In the genomic region with DNA sequence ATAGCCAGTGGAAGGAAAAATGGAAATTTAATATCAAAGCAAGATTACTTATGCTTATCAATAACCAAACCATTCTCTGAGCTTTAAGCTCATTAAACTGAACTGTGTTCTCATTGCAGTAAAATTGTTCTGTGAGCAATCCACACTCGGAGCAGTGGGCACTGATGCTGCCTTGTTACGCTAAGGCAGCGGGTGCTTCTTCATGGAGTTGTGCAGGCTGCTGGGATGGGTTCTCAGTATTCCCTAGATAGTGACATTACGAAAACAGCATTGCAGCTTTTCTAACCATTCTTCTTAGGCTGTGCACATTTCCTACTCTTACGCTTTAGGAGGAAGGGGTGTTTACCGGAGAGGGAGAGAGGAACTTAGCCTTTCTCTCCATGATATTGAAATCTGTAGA, we compare ENCODE assay signal across 26 mouse cellular contexts.
A peak's percentile ranks its signal among the peaks of the same experiment; 100 is the strongest.
DNase-seq lines count a peak whose midpoint lies in the region; ATAC-seq and TF ChIP-seq lines count a peak whose summit lies in the region.
"Had no signal": no experiment of that assay in that cellular context is flagged by ENCODE, and none has a peak within 500 bp of the region (broad histone marks: within the 10 kb centered on the region; RNA-seq: fewer than 3 reads in every experiment).

No protein-coding gene starts in this region.

- H3K79me2 ChIP-seq in heart, adult 2 months (replicated peaks; ENCODE audit: control insufficient read depth, insufficient read depth, low read length) = no peaks in the 10 kb centered on the region

- TF ChIP-seq EP300 in heart, adult 2 months (IDR thresholded peaks at IDR 0.05; ENCODE audit: insufficient read depth, low read depth, low read length) = no peak

- H3K9me3 ChIP-seq in forebrain, embryonic 10.5 days = no peaks in the 10 kb centered on the region
- no peaks in the 10 kb centered on the region for H3K9me3 ChIP-seq in forebrain, postnatal 0 days (ENCODE audit: low read length)
- no peaks in the 10 kb centered on the region for H3K9me3 ChIP-seq in forebrain, embryonic 12.5 days
- H3K9me3 ChIP-seq in limb, embryonic 10.5 days (replicated peaks) = no peaks in the 10 kb centered on the region
- H3K9me3 ChIP-seq in midbrain, embryonic 16.5 days (replicated peaks; ENCODE audit: control insufficient read depth, low read length, poor library complexity, severe bottlenecking) = no peaks in the 10 kb centered on the region
- H3K9me3 ChIP-seq: heart, embryonic 10.5 days; heart, embryonic 15.5 days; intestine, embryonic 15.5 days; lung, embryonic 15.5 days; stomach, embryonic 15.5 days had no signal

- no peak overlapping the region for H3K4me3 ChIP-seq in forebrain, embryonic 10.5 days
- no peak overlapping the region for H3K4me3 ChIP-seq in forebrain, postnatal 0 days (ENCODE audit: low read depth, low read length)
- no peak overlapping the region for H3K4me3 ChIP-seq in forebrain, embryonic 12.5 days (replicated peaks)
- peak overlapping the region; percentile 26 for H3K4me3 ChIP-seq in limb, embryonic 10.5 days
- no peak overlapping the region for H3K4me3 ChIP-seq in midbrain, embryonic 16.5 days (ENCODE audit: low read depth, low read length)
- no peak overlapping the region for H3K4me3 ChIP-seq in heart, adult 2 months
- H3K4me3 ChIP-seq: erythroblast, embryonic 14.5 days; heart, embryonic 10.5 days; heart, embryonic 15.5 days; intestine, embryonic 15.5 days; layer of hippocampus, adult 2 months; lung, embryonic 15.5 days; stomach, embryonic 15.5 days had no signal

- no peaks in the 10 kb centered on the region for H3K36me3 ChIP-seq in forebrain, embryonic 10.5 days (replicated peaks)
- H3K36me3 ChIP-seq in forebrain, postnatal 0 days (ENCODE audit: insufficient read depth) = no peaks in the 10 kb centered on the region
- H3K36me3 ChIP-seq in forebrain, embryonic 12.5 days (replicated peaks) = no peaks in the 10 kb centered on the region
- peaks cover 4% of the 10 kb centered on the region; the same call in 1 of the 2 replicates for H3K36me3 ChIP-seq in limb, embryonic 10.5 days
- H3K36me3 ChIP-seq in midbrain, embryonic 16.5 days (ENCODE audit: control insufficient read depth, insufficient read depth, low read length) = no peaks in the 10 kb centered on the region
- no peaks in the 10 kb centered on the region for H3K36me3 ChIP-seq in heart, adult 2 months (ENCODE audit: control insufficient read depth, insufficient read depth, low read length)
- H3K36me3 ChIP-seq: heart, embryonic 15.5 days; intestine, embryonic 15.5 days; lung, embryonic 15.5 days; stomach, embryonic 15.5 days had no signal

- TF ChIP-seq CTCF in forebrain, postnatal 0 days (IDR thresholded peaks at IDR 0.05; ENCODE audit: low read depth) = no peak
- no peak for TF ChIP-seq CTCF in heart, adult 2 months (IDR thresholded peaks at IDR 0.05)

- H3K4me2 ChIP-seq in forebrain, postnatal 0 days (ENCODE audit: low read depth) = no peak overlapping the region
- no peak overlapping the region for H3K4me2 ChIP-seq in forebrain, embryonic 12.5 days
- peak overlapping the region; percentile 21; the same call in 1 of the 2 replicates for H3K4me2 ChIP-seq in midbrain, embryonic 16.5 days (ENCODE audit: low read length)
- H3K4me2 ChIP-seq: heart, embryonic 15.5 days; intestine, embryonic 15.5 days; liver, embryonic 11.5 days; lung, embryonic 15.5 days; stomach, embryonic 15.5 days had no signal

- H3K27ac ChIP-seq in forebrain, embryonic 10.5 days = peak overlapping the region; percentile 71; the same call in 1 of the 2 replicates
- H3K27ac ChIP-seq in forebrain, postnatal 0 days (ENCODE audit: low read depth, low read length) = no peak overlapping the region
- H3K27ac ChIP-seq in forebrain, embryonic 12.5 days = peak overlapping the region; percentile 75
- peak overlapping the region; percentile 83 for H3K27ac ChIP-seq in limb, embryonic 10.5 days
- peak overlapping the region; percentile 50; the same call in 1 of the 2 replicates for H3K27ac ChIP-seq in midbrain, embryonic 16.5 days (ENCODE audit: low read length)
- no peak overlapping the region for H3K27ac ChIP-seq in heart, adult 2 months
- H3K27ac ChIP-seq: heart, embryonic 10.5 days; heart, embryonic 15.5 days; hindbrain, postnatal 0 days; intestine, embryonic 15.5 days; layer of hippocampus, adult 2 months; lung, embryonic 15.5 days; stomach, embryonic 15.5 days had no signal

- no peak overlapping the region for H3K9ac ChIP-seq in forebrain, postnatal 0 days
- H3K9ac ChIP-seq in forebrain, embryonic 12.5 days = no peak overlapping the region
- H3K9ac ChIP-seq in midbrain, embryonic 16.5 days (ENCODE audit: low read depth, low read length) = no peak overlapping the region
- H3K9ac ChIP-seq in heart, adult 2 months (ENCODE audit: low read depth, low read length) = no peak overlapping the region
- H3K9ac ChIP-seq: heart, embryonic 15.5 days; intestine, embryonic 15.5 days; lung, embryonic 15.5 days; stomach, embryonic 15.5 days had no signal

- WGBS in forebrain, embryonic 10.5 days = 85% methylated on average over 6 of the region's 6 CpGs
- whole genome bisulfite sequencing in forebrain, postnatal 0 days = 64% methylated on average over 6 of the region's 6 CpGs
- 69% methylated on average over 6 of the region's 6 CpGs for WGBS in forebrain, embryonic 12.5 days
- WGBS in limb, embryonic 10.5 days = 66% methylated on average over 6 of the region's 6 CpGs
- WGBS in midbrain, embryonic 16.5 days = 65% methylated on average over 6 of the region's 6 CpGs
- WGBS in heart, adult 2 months = 96% methylated on average over 6 of the region's 6 CpGs

- no peak for DNase-seq in forebrain, embryonic 10.5 days (ENCODE audit: extremely low spot score, low spot score)
- no peak for DNase-seq in forebrain, postnatal 0 days
- DNase-seq in limb, embryonic 10.5 days (ENCODE audit: low spot score) = no peak
- no peak for DNase-seq in heart, adult 2 months
- DNase-seq in lung, postnatal 4 days = no peak
- DNase-seq: adrenal gland, adult 8-10 months; cerebellum, adult 11-12 months; cerebellum, postnatal 10 days; gastrocnemius, postnatal 14 days; kidney, adult 2 months; kidney, postnatal 36 days; left cerebral cortex, postnatal 4 days; right cerebral cortex, postnatal 14 days had no signal

- peaks cover 22% of the 10 kb centered on the region for H3K4me1 ChIP-seq in forebrain, embryonic 10.5 days
- no peaks in the 10 kb centered on the region for H3K4me1 ChIP-seq in forebrain, postnatal 0 days (ENCODE audit: insufficient read depth)
- no peaks in the 10 kb centered on the region for H3K4me1 ChIP-seq in forebrain, embryonic 12.5 days
- peaks cover 48% of the 10 kb centered on the region for H3K4me1 ChIP-seq in limb, embryonic 10.5 days
- H3K4me1 ChIP-seq in midbrain, embryonic 16.5 days (ENCODE audit: control insufficient read depth, insufficient read depth, low read length) = no peaks in the 10 kb centered on the region; the same call in 1 of the 2 replicates
- H3K4me1 ChIP-seq in heart, adult 2 months (ENCODE audit: control insufficient read depth, insufficient read depth, low read length) = no peaks in the 10 kb centered on the region
- H3K4me1 ChIP-seq: heart, embryonic 10.5 days; heart, embryonic 15.5 days; intestine, embryonic 15.5 days; stomach, embryonic 15.5 days had no signal

- no peaks in the 10 kb centered on the region for H3K27me3 ChIP-seq in forebrain, embryonic 10.5 days (ENCODE audit: poor library complexity, severe bottlenecking)
- no peaks in the 10 kb centered on the region for H3K27me3 ChIP-seq in forebrain, postnatal 0 days (ENCODE audit: insufficient read depth, low read length)
- no peaks in the 10 kb centered on the region for H3K27me3 ChIP-seq in forebrain, embryonic 12.5 days
- no peaks in the 10 kb centered on the region for H3K27me3 ChIP-seq in limb, embryonic 10.5 days (ENCODE audit: low read depth, poor library complexity, severe bottlenecking)
- H3K27me3 ChIP-seq in midbrain, embryonic 16.5 days (ENCODE audit: control insufficient read depth, insufficient read depth, low read depth, low read length) = no peaks in the 10 kb centered on the region
- H3K27me3 ChIP-seq in heart, adult 2 months (ENCODE audit: control insufficient read depth, insufficient read depth, low read length) = no peaks in the 10 kb centered on the region
- H3K27me3 ChIP-seq: CH12.LX; heart, embryonic 15.5 days; intestine, embryonic 15.5 days; lung, embryonic 15.5 days; stomach, embryonic 15.5 days had no signal

- TF ChIP-seq POLR2A in heart, adult 2 months (IDR thresholded peaks at IDR 0.05; ENCODE audit: insufficient read depth, low read depth, low read length) = no peak

- intact Hi-C loops in heart, adult 2 months (cut with DNase I) = no loop called here

- ATAC-seq in forebrain, postnatal 0 days = no peak
- 0 out of 2 replicates have a peak, but pooled peaks have one; percentile 34 for ATAC-seq in forebrain, embryonic 12.5 days (ENCODE audit: low FRiP score)
- ATAC-seq in midbrain, embryonic 16.5 days = peak; percentile 58; the same call in 1 of the 2 replicates
- ATAC-seq: activated CD4-positive, CD25-positive, alpha-beta regulatory T cell, adult 4 months; hindbrain, postnatal 0 days; intestine, embryonic 15.5 days had no signal

Comparison
In these comparisons a context has a peak if more than half of its experiments do, and no peak if none do; other contexts are left out.
1. H3K27ac ChIP-seq: peak in forebrain, embryonic 10.5 days (single experiment), forebrain, embryonic 12.5 days (single experiment), limb, embryonic 10.5 days (single experiment) and midbrain, embryonic 16.5 days (single experiment); none in forebrain, postnatal 0 days (single experiment) and heart, adult 2 months (single experiment).